Mouse (Mus musculus): Measurements from ENCODE around the gene Apom. TPM values are rescaled to one million over a fixed set of nuclear protein-coding genes. Genes with fewer than 3 reads are reported as not detected.

Apom gene
- 0.56 and 1.4 TPM in 2 replicates for polyA plus RNA-seq (2015; fragmentation: Nextera tagmentation; extraction: Ambion mirVana)

- H3K27ac ChIP-seq = no peak within 1 kb of the TSS
- no peak within 1 kb of the TSS for H3K4me2 ChIP-seq
- 82% methylated on average over 15 of the region's 15 CpGs for WGBS
- ATAC-seq (replicated peaks) = no peak
- H3K9ac ChIP-seq = no peak within 1 kb of the TSS
- H3K9me3 ChIP-seq = no peaks in the 10 kb centered on the region
- H3K4me1 ChIP-seq = peaks cover 27% of the 10 kb centered on the region
- no peak within 1 kb of the TSS for H3K4me3 ChIP-seq
- H3K27me3 ChIP-seq (replicated peaks) = no peaks in the 10 kb centered on the region
- H3K36me3 ChIP-seq (replicated peaks) = no peaks in the 10 kb centered on the region
Measured at GRCm38 (mm10) chr17:35131500-35132173, at the start of gene Apom. TSS of gene Apom (minus strand) at chr17:35132050.

DNA sequence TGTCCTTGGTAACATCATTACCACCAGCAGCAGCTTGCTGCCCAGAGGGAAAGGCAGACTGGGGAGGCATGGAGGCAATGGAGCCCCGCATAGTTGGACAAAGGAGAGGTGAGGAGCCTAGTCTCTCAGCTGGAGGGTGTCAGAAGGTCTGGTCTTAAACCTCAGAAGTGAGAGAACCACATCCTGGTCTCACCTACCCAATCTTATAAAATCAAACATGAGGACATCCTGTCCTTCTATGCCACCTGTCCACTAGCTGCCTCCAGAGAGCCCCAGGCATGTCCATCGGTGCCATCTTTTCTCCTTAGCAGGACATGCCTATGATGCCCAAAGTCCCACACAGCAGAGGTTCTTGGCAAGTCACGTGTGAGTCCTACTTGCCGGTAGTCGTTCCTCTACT, 48.2 kb upstream of the Apom start:
- WGBS = 90% methylated on average over 5 of the region's 5 CpGs
- Histone ChIP-seq H3K4me3 (no peak overlapping the region), H3K4me1 (no peaks in the 10 kb centered on the region), H3K27ac (no peak overlapping the region), H3K9me3 (no peaks in the 10 kb centered on the region), H3K4me2 (no peak overlapping the region), H3K27me3 (replicated peaks) (no peaks in the 10 kb centered on the region), H3K9ac (no peak overlapping the region), H3K36me3 (replicated peaks) (no peaks in the 10 kb centered on the region)
- ATAC-seq (replicated peaks) = no peak

DNA sequence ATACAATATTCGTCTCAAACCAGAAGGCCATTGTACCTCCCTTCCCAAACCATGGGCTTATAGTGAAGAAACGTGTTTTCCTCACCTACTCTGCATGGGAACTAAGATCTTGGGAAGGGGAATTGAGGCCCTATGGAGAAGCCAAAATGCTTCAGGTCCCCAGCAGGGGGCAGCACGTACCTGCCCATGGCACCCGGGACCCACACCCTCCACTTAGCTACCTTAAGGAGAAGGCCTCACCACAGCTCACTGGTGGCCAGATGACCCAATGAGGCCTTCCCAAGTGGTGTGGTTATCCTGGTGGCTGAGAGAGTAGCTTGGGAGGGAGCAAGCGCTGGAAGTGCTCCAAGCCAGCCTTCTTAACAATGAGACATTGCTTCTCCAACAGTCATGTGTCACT, 46.7 kb upstream of the Apom start:
- 17% methylated on average over 5 of the region's 5 CpGs for WGBS
- H3K27me3 ChIP-seq (replicated peaks) = no peaks in the 10 kb centered on the region
- no peaks in the 10 kb centered on the region for H3K36me3 ChIP-seq (replicated peaks)
- H3K4me2 ChIP-seq = no peak overlapping the region
- H3K4me1 ChIP-seq = no peaks in the 10 kb centered on the region
- no peak overlapping the region for H3K9ac ChIP-seq
- H3K4me3 ChIP-seq = no peak overlapping the region
- no peak for ATAC-seq (replicated peaks)
- H3K9me3 ChIP-seq = no peaks in the 10 kb centered on the region
- H3K27ac ChIP-seq = no peak overlapping the region

DNA sequence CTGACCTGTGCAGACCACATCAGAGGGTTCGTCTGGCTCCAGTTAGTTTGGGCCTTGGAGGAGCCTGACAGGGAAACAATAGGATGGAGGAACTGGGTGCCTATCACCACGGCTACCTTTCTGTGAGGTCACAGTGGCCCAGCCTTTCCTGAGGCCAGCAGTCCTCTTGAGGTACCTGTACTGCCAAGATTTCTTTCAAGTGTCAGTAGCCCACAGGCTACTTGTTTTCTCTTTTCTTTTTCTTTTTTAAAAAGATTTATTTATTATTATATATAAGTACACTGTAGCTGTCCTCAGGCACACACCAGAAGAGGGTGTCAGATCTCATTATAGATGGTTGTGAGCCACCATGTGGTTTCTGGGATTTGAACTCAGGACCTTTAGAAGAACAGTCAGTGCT, 44.1 kb upstream of the Apom start, which contains the start of gene Aif1:
Gene Aif1, minus strand, starts transcription at position 101 of the 400 bp plus-strand sequence.
- H3K4me1 ChIP-seq = no peaks in the 10 kb centered on the region
- no peaks in the 10 kb centered on the region for H3K27me3 ChIP-seq (replicated peaks)
- H3K36me3 ChIP-seq (replicated peaks) = no peaks in the 10 kb centered on the region
- no peak within 1 kb of the TSS for H3K27ac ChIP-seq
- H3K4me2 ChIP-seq = no peak within 1 kb of the TSS
- H3K9ac ChIP-seq = no peak within 1 kb of the TSS
- H3K9me3 ChIP-seq = no peaks in the 10 kb centered on the region
- no peak within 1 kb of the TSS for H3K4me3 ChIP-seq
- 40% methylated on average over 2 of the region's 2 CpGs for WGBS
- no peak for ATAC-seq (replicated peaks)

DNA sequence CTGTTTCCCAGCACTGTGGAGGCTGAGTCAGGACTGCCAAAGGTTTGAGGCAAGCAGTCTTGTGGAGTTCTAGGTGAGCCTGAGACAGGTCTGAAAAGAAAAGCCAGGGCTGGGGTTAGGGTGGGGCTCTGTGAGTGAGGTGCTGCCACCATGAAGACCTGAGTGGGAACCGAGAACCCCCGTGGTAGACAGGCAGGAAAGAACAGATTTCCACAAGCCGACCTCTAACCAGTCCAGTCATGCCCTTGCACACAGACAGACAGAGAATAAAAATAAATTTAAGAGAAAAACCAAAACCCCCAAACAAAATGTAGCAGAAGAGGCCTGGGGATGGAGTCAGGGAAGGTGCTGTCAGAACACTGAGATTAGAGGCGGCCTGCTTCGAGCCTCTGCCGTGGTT, 43.5 kb upstream of the Apom start:
- H3K36me3 ChIP-seq (replicated peaks) = no peaks in the 10 kb centered on the region
- H3K9me3 ChIP-seq = no peaks in the 10 kb centered on the region
- H3K4me2 ChIP-seq = no peak overlapping the region
- H3K4me1 ChIP-seq = no peaks in the 10 kb centered on the region
- H3K9ac ChIP-seq = no peak overlapping the region
- H3K27ac ChIP-seq = no peak overlapping the region
- ATAC-seq (replicated peaks) = no peak
- no peak overlapping the region for H3K4me3 ChIP-seq
- no peaks in the 10 kb centered on the region for H3K27me3 ChIP-seq (replicated peaks)
- WGBS = 49% methylated on average over 6 of the region's 6 CpGs

DNA sequence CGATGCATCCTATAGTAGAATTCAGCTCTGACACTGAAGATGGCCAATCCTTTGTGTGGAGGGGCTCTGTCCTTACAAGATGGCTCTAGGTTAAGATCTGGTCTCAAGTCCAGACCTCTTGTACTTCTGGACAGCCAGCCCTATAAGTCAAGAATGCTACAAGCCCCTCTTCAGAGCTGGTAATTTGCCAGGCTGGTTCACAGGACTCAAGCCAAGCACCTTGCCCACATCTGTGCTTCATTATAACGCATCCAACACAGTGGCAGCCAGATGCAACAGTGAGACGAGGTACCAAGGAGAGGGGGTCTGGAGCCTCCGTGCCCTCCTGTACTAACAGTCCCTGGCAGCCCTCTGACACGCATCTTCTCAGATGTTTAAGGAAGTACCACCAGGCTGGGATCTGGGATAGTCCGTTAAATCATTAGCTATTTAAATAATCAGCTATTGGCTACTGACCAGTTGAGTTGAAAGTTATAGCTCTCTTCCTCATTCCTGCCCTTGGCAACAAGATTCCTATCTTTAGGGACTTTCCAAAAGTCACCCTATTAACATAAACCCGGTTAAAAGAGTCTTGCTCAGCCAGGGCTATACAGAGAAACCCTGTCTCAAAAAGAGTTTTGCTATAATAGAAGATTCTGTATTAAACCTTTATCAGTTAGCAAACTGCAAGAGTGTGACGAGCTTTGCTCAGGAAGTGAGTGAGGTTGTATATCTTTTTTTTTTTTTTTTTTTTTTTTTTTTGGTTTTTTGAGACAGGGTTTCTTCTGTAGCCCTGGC, 42.5 kb upstream of the Apom start:
- H3K4me1 ChIP-seq = no peaks in the 10 kb centered on the region
- no peak overlapping the region for H3K27ac ChIP-seq
- no peaks in the 10 kb centered on the region for H3K27me3 ChIP-seq (replicated peaks)
- no peak overlapping the region for H3K4me2 ChIP-seq
- no peak overlapping the region for H3K4me3 ChIP-seq
- ATAC-seq (replicated peaks) = no peak
- no peaks in the 10 kb centered on the region for H3K9me3 ChIP-seq
- WGBS = 80% methylated on average over 8 of the region's 8 CpGs
- no peaks in the 10 kb centered on the region for H3K36me3 ChIP-seq (replicated peaks)
- no peak overlapping the region for H3K9ac ChIP-seq

- Histone ChIP-seq H3K27ac (no peak overlapping the region), H3K4me3 (no peak overlapping the region), H3K27me3 (replicated peaks) (no peaks in the 10 kb centered on the region), H3K4me1 (no peaks in the 10 kb centered on the region), H3K9me3 (no peaks in the 10 kb centered on the region), H3K36me3 (replicated peaks) (no peaks in the 10 kb centered on the region), H3K9ac (no peak overlapping the region), H3K4me2 (no peak overlapping the region)
- no peak for ATAC-seq (replicated peaks)
- WGBS = 89% methylated on average over 3 of the region's 3 CpGs
Measured at GRCm38 (mm10) chr17:35173329-35173728, 41.5 kb upstream of the Apom start.

- no peaks in the 10 kb centered on the region for H3K36me3 ChIP-seq (replicated peaks)
- no peaks in the 10 kb centered on the region for H3K27me3 ChIP-seq (replicated peaks)
- WGBS = 76% methylated on average over 11 of the region's 11 CpGs
- H3K4me1 ChIP-seq = no peaks in the 10 kb centered on the region
- H3K9ac ChIP-seq = no peak overlapping the region
- no peaks in the 10 kb centered on the region for H3K9me3 ChIP-seq
- H3K4me3 ChIP-seq = no peak overlapping the region
- H3K4me2 ChIP-seq = no peak overlapping the region
- no peak for ATAC-seq (replicated peaks)
- no peak overlapping the region for H3K27ac ChIP-seq
Measured at GRCm38 (mm10) chr17:35172445-35173234, 40.8 kb upstream of the Apom start.

DNA sequence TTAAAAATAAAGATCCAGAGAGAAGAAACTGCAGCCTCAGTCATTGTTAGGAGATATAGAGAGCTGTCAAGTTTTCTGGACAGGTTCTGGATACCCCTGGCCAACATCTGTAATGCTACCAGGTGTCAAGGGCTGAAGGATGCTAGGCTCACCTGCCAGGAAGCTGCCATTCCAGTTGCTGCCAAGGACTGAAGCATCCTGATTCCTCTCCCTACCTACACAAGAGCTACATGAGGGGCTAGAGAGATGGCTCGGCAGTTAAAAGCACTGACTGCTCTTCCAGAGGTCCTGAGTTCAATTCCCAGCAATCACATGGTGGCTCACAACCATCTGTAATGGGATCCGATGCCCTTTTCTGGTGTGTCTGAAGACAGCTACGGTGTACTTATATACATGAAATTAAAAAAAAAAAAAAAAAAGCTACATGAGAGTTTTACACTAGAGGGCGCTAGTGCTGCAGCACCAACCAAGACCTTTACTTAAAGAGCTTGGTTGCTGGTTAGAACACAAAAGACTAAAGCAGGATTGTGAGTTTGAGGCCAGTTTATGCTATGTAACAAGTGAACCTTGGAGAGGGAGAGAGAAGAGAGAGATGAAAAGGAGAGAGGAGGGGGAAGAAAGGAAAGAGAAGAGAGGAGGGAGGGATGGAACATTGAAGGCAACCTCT, 36.8 kb upstream of the Apom start:
- Histone ChIP-seq H3K9ac (no peak overlapping the region; the same call in 1 of the 2 replicates), H3K4me3 (no peak overlapping the region), H3K27me3 (replicated peaks) (no peaks in the 10 kb centered on the region), H3K27ac (0 out of 2 replicates have a peak overlapping the region, but pooled peaks have one; percentile 58), H3K4me2 (no peak overlapping the region), H3K4me1 (peaks cover 14% of the 10 kb centered on the region), H3K36me3 (replicated peaks) (no peaks in the 10 kb centered on the region), H3K9me3 (no peaks in the 10 kb centered on the region)
- WGBS = 23% methylated on average over 4 of the region's 4 CpGs
- no peak for ATAC-seq (replicated peaks)

- peaks cover 22% of the 10 kb centered on the region for H3K4me1 ChIP-seq
- H3K4me3 ChIP-seq = no peak overlapping the region
- ATAC-seq (replicated peaks) = no peak
- no peaks in the 10 kb centered on the region for H3K36me3 ChIP-seq (replicated peaks)
- no peaks in the 10 kb centered on the region for H3K27me3 ChIP-seq (replicated peaks)
- 88% methylated on average over 7 of the region's 7 CpGs for WGBS
- H3K9ac ChIP-seq = no peak overlapping the region
- no peaks in the 10 kb centered on the region for H3K9me3 ChIP-seq
- H3K27ac ChIP-seq = no peak overlapping the region
- H3K4me2 ChIP-seq = no peak overlapping the region
Measured at GRCm38 (mm10) chr17:35167794-35168193, 35.9 kb upstream of the Apom start.

GRCm38 (mm10) chr17:35166352-35167035, 34.6 kb upstream of the Apom start:
- WGBS = 68% methylated on average over 8 of the region's 8 CpGs
- H3K4me3 ChIP-seq = peak overlapping the region; percentile 97
- H3K4me1 ChIP-seq = peaks cover 35% of the 10 kb centered on the region
- ATAC-seq (replicated peaks) = no peak
- H3K9me3 ChIP-seq = no peaks in the 10 kb centered on the region
- peaks cover 5% of the 10 kb centered on the region; the same call in 1 of the 2 replicates for H3K36me3 ChIP-seq (replicated peaks)
- H3K9ac ChIP-seq = no peak overlapping the region
- no peaks in the 10 kb centered on the region for H3K27me3 ChIP-seq (replicated peaks)
- peak overlapping the region; percentile 52 for H3K4me2 ChIP-seq
- H3K27ac ChIP-seq = peak overlapping the region; percentile 98
